In genomic region chr17:23664556-23665021, GRCm38 (mm10) we compare ENCODE assay signal across 8 mouse cellular contexts. TPM values are rescaled to one million over a fixed set of nuclear protein-coding genes. Genes with fewer than 3 reads are reported as not detected.
DNase-seq lines count a peak whose midpoint lies in the region; ATAC-seq and TF ChIP-seq lines count a peak whose summit lies in the region.

No protein-coding gene starts in this region.

- no peak for TF ChIP-seq POLR2A in kidney, adult 2 months (IDR thresholded peaks at IDR 0.05; ENCODE audit: low read depth, low read length)

- DNase-seq in kidney, adult 2 months = peak; percentile 44
- DNase-seq in kidney, postnatal 14 days = no peak
- peak; percentile 51 for DNase-seq in MN1 (ENCODE audit: low spot score)
- DNase-seq in lung, postnatal 25 days (ENCODE audit: low spot score) = peak; percentile 42
- DNase-seq in thymus, postnatal 14 days = peak; percentile 48
- DNase-seq in urinary bladder, postnatal 14 days (ENCODE audit: low spot score) = no peak
- no peak for DNase-seq in frontal cortex, postnatal 25 days (ENCODE audit: low spot score in 2 of 2)

- ATAC-seq in forebrain, embryonic 13.5 days = peak; percentile 54

- H3K36me3 ChIP-seq in kidney, adult 2 months (ENCODE audit: control insufficient read depth, insufficient read depth, low read length) = no peaks in the 10 kb centered on the region
- H3K36me3 ChIP-seq in forebrain, embryonic 13.5 days (ENCODE audit: poor library complexity, severe bottlenecking) = peaks cover 34% of the 10 kb centered on the region

- H3K4me2 ChIP-seq in forebrain, embryonic 13.5 days = no peak overlapping the region

- H3K27ac ChIP-seq in kidney, adult 2 months (ENCODE audit: insufficient read depth, low read depth, low read length) = no peak overlapping the region
- H3K27ac ChIP-seq in forebrain, embryonic 13.5 days = no peak overlapping the region

- 18% methylated on average over 5 of the region's 5 CpGs for WGBS in kidney, adult 2 months
- WGBS in forebrain, embryonic 13.5 days = 10% methylated on average over 5 of the region's 5 CpGs

- no peaks in the 10 kb centered on the region for H3K27me3 ChIP-seq in kidney, adult 2 months (replicated peaks; ENCODE audit: control insufficient read depth, insufficient read depth, low read length)
- H3K27me3 ChIP-seq in forebrain, embryonic 13.5 days = peaks cover 41% of the 10 kb centered on the region

- H3K9me3 ChIP-seq in forebrain, embryonic 13.5 days (replicated peaks) = no peaks in the 10 kb centered on the region

- no peak overlapping the region for H3K4me3 ChIP-seq in kidney, adult 2 months (ENCODE audit: insufficient read depth, low read depth, low read length)
- no peak overlapping the region for H3K4me3 ChIP-seq in forebrain, embryonic 13.5 days

- 0 out of 2 replicates have a peak, but pooled peaks cover 3% of the 10 kb centered on the region for H3K4me1 ChIP-seq in kidney, adult 2 months (ENCODE audit: control insufficient read depth, insufficient read depth, low read length)
- peaks cover 3% of the 10 kb centered on the region; the same call in 1 of the 2 replicates for H3K4me1 ChIP-seq in forebrain, embryonic 13.5 days

- peak; percentile 64 for TF ChIP-seq CTCF in kidney, adult 2 months (conservative IDR thresholded peaks at IDR 0.05; ENCODE audit: insufficient read depth, insufficient read length, low read depth, low read length)

- no peak overlapping the region for H3K9ac ChIP-seq in forebrain, embryonic 13.5 days

RNA-seq across cellular contexts. Expression of gene Bicdl2, which starts 4.3 kb away (rescaled TPM):
- polyA plus RNA-seq in kidney, adult 2 months (2012; rRNA removed) = 1.7 TPM in 2 replicates
- 0.14 and 0.35 TPM in 2 replicates for polyA plus RNA-seq in forebrain, embryonic 13.5 days (2015; fragmentation: Nextera tagmentation; extraction: Ambion mirVana)

RNA-seq across cellular contexts. Expression of gene Hcfc1r1, which starts 8.8 kb away (rescaled TPM):
- polyA plus RNA-seq in kidney, adult 2 months (2012; rRNA removed) = 367 and 378 TPM in 2 replicates
- polyA plus RNA-seq in forebrain, embryonic 13.5 days (2015; fragmentation: Nextera tagmentation; extraction: Ambion mirVana) = 56.8 and 60.3 TPM in 2 replicates

RNA-seq across cellular contexts. Expression of gene Thoc6, which starts 9.1 kb away (rescaled TPM):
- 14.2 and 15.7 TPM in 2 replicates for polyA plus RNA-seq in kidney, adult 2 months (2012; rRNA removed)
- 45.3 and 47.4 TPM in 2 replicates for polyA plus RNA-seq in forebrain, embryonic 13.5 days (2015; fragmentation: Nextera tagmentation; extraction: Ambion mirVana)

RNA-seq across cellular contexts. Expression of gene Tnfrsf12a, which starts 12.7 kb away (rescaled TPM):
- polyA plus RNA-seq in kidney, adult 2 months (2012; rRNA removed) = 10.0 and 14.4 TPM in 2 replicates
- polyA plus RNA-seq in forebrain, embryonic 13.5 days (2015; fragmentation: Nextera tagmentation; extraction: Ambion mirVana) = 3.8 and 5.5 TPM in 2 replicates

RNA-seq across cellular contexts. Expression of gene Cldn6, which starts 14.5 kb away (rescaled TPM):
- 2.5 and 2.6 TPM in 2 replicates for polyA plus RNA-seq in kidney, adult 2 months (2012; rRNA removed)
- polyA plus RNA-seq in forebrain, embryonic 13.5 days (2015; fragmentation: Nextera tagmentation; extraction: Ambion mirVana) = 0.30 and 0.50 TPM in 2 replicates

Comparison
In these comparisons a context has a peak if more than half of its experiments do, and no peak if none do; other contexts are left out.
1. DNase-seq: peak in kidney, adult 2 months (single experiment), MN1 (single experiment), lung, postnatal 25 days (single experiment) and thymus, postnatal 14 days (single experiment); none in kidney, postnatal 14 days (single experiment), urinary bladder, postnatal 14 days (single experiment) and frontal cortex, postnatal 25 days (0 of 2).